Mouse (Mus musculus) skeletal muscle tissue, adult 2 months (tissue): Measurements from ENCODE around the gene Nxn.
A peak's percentile ranks its signal among the peaks of the same experiment; 100 is the strongest.

Experiments used
- DNase-seq: peaks from one replicate; pipeline ENCODE4 v3.0.0-alpha.2; 2012; ENCODE audit warnings: low read depth, low spot score

Nxn gene

GRCm38 (mm10) chr11:76398798-76399586 lies at the start of gene Nxn:
Gene Nxn (minus strand): TSS chr11:76399140.
- peak; percentile 94 for DNase-seq

DNA sequence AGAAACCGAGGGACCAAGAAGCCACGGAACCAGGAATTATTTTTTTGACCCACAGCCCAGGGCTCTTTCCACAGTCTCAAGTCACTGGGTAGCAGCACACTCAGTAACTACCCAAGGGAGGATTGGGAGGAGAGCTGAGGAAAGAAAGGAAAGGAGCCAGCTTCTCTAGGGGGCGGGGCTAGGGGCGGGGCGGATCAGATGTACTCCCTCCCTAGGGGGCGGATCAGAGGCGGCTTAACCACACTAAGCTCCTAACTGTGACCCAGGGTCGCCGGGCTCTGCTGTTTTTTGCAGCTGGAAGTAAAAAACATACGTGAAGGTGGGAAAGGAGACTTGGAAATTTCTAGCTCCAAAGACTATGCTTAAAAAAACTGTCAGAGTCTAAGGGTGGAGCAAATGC lies 47.3 kb upstream of the Nxn start:
- peak; percentile 50 for DNase-seq

- DNase-seq: no peak
These were observed 46.5 kb upstream of the Nxn start for GRCm38 (mm10) chr11:76445459-76445858.

DNA sequence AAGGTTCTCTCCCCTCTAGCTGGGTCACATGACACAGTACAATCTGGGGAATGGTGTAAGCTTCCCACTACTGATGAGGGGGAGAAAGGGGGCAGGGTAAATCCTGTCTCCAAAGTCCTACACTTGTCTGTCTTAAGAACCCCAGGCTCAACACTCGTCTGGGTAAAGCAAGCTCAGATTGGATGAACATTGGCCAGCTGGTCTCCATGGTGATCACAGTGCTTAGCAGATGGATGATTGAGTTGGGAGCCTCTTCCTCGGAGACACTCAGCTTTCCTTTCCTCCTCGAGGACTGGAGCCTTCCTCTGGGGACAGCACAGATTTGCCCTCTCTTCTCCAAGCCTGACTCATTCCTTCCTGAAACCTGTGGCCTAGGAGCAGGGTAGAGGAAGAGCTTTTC lies 40.7 kb upstream of the Nxn start:
- DNase-seq: no peak

GRCm38 (mm10) chr11:76436864-76437437 lies 38.0 kb upstream of the Nxn start:
- DNase-seq: peak; percentile 56

DNA sequence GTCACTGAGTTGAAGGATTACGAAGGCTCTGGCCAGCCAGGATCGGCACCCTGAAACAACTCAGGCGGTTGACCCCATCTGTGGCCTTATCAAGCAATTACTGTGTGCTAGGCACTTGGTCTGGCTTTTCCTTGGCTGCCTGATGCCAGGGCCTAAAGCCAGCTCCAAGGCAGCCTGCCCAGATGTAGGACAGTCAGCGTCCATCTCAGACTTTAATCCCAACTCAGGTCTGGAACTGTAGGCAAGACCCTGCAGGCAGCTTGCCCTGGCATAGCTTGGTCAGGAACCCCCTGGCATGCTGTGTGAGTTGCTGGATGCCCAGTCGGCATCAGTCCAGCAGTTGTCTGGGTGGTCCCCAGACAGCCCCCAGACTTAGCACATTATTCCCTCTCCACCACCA lies 37.1 kb upstream of the Nxn start:
- DNase-seq: no peak

DNA sequence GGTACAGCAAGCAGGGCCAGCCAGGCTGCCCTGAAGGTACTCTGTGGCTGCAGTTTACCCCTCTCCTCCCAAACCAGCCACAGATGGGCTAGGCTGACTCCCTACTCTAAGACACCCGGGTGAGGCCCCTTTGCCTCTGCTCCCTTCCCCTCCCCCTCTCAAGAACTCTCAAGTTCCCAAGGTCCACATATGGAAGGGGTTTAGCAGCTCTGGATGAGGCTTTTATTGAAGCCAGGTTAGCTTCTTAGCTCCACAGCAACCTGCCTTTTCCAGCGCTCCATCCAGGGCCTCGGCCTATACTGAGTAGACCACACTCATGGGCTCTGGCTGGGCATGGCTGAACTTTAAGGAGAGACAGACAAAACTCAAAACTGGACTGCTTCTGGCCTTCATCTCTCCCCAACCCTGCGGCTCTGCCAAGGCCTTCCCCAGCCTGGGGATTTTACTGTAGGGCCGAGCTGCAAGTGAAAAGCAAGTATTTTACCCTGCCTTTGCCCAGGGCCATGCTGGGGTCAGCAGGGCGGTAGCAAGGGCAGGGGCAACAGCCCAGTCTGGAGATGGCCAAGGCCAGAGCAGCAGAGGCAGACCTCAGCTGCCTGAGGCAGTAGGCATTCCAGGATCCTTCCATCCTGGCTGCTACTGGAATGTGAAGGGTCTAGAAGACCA lies 31.2 kb upstream of the Nxn start:
- DNase-seq: no peak

DNA sequence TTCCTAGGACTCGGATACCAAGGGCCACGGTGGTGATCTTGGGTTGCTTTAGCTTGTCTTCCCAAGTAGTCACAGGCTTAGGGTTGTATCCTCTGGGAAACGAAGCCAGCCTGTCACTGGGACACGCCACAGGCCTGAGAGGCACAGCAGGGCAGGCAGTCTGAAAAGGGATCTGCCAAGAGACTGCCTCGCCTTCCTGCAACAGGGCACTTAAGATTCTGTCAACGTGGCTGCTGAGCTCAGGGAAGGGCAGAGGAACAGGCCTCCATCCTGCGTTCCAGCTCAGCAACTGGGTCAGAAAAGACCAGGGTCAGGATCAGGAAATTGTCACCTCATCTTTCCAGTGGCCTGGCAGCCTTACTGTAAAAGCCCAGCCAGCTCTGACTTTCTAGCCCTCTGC lies 30.6 kb upstream of the Nxn start:
- DNase-seq: peak; percentile 40

- no peak for DNase-seq
These were observed 30.1 kb upstream of the Nxn start for GRCm38 (mm10) chr11:76429046-76429445.

DNA sequence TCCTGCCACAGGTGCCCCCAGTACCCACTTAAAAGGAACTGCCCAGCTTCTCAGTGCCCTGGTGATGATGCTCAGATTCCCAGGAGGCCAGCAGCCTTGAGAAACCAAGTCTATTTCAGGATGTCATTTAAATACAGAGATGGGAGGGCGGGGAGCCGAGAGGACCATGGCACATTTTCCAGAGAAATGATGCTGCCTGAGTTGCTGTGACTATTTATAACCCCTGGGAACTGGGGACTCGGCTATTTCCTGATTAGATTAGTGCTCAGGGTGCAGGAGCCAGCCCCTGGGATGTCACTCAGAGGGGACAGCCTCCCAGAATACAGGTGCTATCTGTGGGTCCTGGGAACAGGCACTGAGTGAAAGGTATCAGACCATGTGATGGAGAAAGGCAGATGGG lies 28.8 kb upstream of the Nxn start:
- DNase-seq: no peak

- DNase-seq: no peak
These were observed 26.8 kb upstream of the Nxn start for GRCm38 (mm10) chr11:76425749-76426148.

DNA sequence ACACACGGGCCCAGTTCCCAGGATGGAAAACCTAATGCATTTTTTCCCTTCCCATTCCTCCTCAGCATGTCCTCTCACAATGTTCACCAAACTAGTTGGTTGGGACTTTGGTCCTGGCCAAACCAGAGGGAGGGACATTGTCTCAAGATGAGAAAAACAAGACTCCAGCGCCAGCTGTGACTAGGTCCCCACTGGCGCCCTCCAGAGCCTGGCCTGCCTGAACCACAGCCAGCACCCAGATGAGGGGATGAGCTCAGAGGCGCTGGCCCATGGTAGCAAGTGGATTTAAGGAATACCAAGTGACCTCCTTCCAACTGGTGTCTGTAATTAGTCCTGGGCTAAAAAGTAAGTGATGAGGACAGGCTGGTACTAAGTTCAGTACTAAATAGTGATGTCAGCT lies 22.0 kb upstream of the Nxn start:
- peak; percentile 36 for DNase-seq

DNA sequence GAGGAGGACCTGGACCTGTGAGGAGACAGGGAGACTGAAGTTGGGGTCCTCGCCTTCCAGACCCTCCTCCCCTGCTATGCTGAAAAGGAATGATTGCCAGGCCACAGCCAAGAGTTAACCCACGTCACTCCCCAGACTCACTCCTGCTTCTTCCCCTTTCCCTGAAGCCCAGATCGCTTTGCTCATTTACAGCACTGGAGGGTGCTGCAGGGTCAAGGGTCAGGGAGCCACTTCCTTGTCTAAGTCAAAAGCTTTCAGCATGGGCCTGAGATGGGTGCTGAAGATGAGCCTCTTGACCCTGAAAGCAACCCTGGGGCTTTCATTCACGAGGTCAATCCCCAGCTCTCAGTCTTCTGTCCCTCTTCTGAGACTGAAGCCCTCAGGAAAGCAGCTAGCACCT lies 20.2 kb upstream of the Nxn start:
- no peak for DNase-seq

DNA sequence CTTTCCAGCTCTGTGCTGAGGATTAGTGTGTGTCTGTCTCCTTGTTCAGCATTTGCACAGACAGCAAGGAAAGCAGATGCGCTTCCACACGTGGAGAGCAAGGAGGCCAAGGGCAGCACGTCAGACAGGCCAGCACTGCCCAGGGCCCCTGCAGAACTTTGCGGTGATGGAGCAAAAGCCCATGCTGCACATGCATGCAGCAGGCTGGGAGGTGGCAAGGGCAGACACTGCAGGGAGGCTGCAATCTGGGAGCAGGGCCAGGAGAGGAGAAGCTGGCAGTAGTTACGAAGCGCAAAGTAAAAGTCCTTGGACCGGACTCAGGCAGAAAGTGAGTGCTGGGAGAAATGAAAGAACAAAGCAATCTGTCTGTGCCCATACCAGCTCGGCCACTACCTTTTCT lies 19.5 kb upstream of the Nxn start:
- DNase-seq: no peak

- DNase-seq: no peak
These were observed 17.0 kb upstream of the Nxn start for GRCm38 (mm10) chr11:76415985-76416384.

- no peak for DNase-seq
These were observed 16.1 kb upstream of the Nxn start for GRCm38 (mm10) chr11:76415001-76415400.

DNA sequence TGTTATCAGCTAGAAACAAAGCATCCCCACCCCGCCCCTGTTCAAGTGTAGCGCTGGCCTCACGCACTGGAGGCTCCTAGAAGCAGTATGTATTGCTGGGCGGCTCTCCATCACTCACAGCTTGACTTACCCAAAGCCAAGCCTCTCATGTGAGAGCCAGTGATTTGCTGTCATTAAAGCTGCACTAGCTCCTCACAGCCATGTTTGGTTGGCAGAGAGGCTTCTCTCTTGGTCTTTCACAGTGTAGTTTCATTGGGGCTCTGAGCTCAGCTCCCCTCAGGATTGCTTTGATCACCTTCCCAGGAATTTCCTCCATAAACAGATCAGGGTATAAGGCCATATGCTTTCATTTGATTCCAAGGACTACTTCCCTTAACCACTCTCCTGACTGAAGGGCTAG lies 14.3 kb upstream of the Nxn start:
- DNase-seq: no peak

GRCm38 (mm10) chr11:76410826-76411225 lies 11.9 kb upstream of the Nxn start:
- DNase-seq: peak; percentile 52

DNA sequence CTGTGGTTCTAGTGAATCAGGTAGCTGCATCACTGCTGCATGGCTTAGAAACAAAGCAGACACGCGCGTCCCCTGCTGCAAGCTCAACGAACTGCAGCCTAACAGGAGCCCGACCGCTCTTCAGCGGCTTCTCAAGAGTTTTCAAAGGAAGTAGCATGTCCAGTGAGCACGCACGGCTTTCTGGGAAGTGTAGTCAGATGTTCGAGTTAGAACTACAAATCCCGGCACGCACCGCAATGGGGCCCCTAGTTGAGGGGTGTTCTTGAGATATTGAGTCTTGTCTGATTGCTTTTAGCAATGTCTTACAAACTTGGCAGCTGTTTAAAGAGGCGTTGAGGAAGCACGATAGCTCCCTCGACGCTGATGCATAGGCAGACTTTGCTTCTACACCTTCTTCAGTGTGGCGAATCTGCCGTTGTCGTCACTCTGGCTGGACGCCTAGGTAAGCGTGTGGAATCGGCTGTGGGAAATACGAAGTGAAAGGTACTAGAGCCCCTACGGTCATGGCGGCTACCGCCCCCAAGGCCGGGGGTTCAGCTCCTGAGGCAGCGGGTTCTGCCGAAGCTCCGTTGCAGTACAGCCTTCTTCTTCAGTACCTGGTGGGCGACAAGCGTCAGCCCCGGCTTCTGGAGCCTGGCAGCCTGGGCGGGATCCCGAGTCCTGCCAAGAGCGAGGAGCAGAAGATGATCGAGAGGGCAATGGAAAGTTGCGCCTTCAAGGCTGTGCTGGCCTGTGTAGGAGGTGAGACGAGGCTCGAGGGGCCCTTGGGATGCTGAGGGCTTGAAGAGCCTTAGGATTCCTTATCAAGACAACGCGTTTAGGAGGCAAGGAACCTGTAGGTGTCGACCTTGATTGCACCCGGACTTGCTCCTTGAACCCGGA lies 8.0 kb upstream of the Nxn start, which contains the start of gene Timm22:
Gene Timm22 (plus strand): TSS at position 251 of the 882 bp plus-strand sequence.
- DNase-seq: peak; percentile 96

DNA sequence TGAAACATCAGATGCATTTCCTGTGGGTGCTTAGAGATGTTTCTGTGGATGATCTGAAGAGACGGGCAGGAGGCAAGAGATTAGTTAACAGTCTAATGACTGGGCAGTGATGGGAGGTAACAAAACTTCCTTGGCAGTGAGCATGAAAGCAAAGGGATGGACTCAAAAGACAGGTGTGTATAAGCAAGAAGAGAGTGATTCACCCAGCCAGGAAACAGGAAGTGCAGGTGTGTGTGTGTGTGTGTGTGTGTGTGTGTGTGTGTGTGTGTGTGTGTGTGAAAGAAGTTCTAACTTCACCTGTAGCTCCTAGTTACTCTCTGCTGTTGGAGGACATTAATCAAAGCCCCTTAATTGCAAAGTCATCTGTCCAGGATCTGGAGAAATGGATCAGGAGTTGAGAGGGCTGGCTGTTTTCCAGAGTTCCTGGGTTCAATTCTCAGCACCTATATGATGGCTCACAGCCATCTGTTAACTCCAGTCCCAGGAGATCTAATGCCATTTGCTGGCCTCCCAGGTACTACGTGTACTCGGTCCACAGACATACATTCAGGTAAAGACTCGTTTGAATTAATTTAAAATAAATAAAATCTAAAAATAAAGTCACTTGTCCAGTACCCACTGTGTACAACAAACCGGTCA lies 6.8 kb upstream of the Nxn start:
- no peak for DNase-seq

GRCm38 (mm10) chr11:76405113-76405512 lies 6.2 kb upstream of the Nxn start:
- no peak for DNase-seq
